Mouse (Mus musculus) spleen, postnatal 36 days (tissue): ENCODE data around the gene Hax1.
A peak's percentile ranks its signal among the peaks of the same experiment; 100 is the strongest.

Source experiments
- DNase-seq, 2 experiments: peaks; one replicate each; pipeline ENCODE4 v3.0.0; 2022; ENCODE audit warnings: low spot score in 2 of 2, mixed read lengths in 1 of 2

Hax1 gene

DNA sequence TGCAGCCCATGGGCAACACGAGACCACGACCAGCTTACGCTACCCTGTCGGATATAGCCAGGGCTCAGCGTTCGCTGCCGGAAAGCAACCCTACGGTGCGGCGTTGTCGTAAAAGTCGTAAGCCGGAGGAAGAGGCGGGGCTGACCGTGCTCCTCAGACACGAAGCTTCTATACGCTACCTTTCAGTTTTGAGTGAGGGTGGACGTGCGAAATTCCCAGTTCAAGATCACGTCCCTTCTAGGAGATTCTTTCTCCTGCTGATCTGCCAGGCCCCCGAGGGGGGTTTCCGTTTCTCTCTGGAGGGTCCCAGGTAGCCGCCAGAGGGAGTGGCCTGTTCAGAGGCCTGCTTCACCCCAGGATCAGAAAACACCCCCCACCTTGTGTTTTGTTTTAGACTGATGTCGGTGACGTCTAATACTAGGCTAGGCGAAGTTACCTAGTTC, at the start of gene Hax1:
TSS of gene Hax1 (minus strand) at position 169 of the 443 bp plus-strand sequence.
- DNase-seq, result peak; percentile 89 to 91

DNA sequence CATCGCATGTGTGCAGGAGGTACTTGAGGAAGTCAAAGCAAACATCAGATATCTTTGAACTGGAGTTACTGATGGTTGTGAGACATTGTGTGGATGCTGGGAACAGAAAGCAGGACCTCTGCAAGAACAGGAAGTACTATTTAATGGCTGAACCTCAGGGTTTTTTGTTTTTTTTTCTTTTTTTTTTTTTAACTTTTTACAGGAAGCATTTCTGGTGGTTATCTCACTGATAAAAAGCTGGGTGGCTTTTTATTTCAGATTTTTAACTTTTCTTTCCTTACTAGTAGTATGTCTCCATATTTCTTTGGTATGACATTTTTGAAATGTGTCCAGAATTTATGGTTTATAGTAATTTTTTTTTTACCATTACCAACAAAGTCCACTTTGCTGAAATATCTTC, 37.7 kb upstream of the Hax1 start:
- no peak for DNase-seq

DNA sequence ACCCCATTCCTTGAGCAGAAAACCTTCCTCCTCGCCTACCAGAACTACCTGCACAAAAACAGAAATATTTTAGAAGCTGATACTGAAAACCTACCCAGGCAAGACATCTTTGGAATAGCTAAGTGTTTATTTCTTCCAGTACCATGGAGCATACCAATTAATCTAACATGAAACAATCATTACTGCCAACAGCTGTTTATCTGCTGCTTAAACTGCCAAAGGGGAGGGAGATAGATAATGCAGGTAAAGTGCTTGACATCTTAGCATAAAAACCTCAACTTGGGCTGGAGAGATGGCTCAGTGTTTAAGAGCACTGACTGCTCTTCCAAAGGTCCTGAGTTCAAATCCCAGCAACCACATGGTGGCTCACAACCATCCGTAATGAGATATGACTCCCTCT, 36.1 kb upstream of the Hax1 start:
- no peak for DNase-seq

DNA sequence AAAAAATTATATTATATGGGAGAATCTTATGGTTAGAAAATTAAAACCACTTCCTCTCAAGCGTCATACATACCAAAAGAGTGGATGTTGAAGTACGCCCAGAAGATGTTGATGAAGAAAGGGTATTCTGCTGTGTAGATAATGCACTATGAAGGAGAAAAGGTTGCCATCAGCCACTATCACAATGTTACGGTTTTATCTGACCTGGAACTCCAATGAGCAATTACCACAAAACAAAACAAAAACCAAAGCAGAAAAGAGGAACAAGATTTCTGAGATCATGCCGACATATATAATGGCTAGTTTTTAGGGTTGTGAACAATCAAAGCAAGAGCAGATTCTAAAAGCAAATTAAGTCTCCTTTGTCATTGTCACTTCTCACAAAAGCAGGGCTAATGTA, 18.0 kb upstream of the Hax1 start:
- DNase-seq, result no peak

DNA sequence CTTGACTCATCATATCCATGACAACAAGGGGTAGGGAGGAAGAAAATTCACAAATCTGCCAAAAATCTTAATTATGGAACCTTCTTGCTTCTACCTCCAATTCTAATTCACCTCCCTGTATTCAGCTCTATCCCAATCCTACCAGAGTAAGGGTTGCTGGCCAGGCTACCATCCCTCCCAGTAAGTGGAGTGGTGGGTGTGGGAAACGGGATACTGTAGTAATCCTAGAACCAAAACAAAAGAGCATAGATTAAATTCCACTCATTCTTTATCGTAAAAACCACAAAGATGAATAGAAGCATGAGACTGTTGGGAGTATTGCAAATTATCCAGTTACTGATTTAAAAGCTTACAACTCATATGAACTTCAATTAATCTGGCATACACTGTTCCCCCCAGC, 11.7 kb upstream of the Hax1 start:
- no peak for DNase-seq

DNA sequence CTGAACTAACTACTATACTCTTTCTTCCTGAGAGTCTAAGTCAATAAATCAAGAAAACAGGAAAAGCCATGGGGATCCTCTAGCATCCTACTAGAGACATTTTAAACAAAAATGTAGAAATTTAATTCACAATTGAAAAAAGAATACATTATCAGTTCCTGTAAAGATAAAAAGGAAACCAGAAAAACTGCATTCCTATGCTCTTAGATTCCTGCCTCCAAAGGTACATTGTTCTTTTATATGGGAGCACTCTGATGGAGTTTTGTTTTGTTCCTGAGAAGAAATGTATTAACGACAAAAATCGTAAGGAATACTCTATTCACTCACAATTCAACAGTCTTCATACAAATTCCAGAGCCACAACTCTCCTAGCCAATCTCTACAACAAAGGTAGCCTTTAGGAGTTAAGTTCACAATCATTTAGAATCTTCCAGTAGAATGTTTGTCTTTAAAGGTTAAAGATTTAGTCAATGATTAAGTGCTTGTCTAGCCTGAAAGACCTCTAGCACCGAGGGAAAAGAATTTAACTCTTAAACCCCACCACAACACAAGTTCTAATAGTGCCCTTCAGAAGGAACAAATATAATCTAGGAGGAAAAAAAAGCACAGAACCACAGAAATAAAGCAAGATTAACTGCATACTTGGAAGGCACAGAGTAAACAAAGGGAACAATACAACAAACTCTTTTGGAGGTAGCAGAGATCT, 5.7 kb upstream of the Hax1 start:
- DNase-seq, result no peak

DNA sequence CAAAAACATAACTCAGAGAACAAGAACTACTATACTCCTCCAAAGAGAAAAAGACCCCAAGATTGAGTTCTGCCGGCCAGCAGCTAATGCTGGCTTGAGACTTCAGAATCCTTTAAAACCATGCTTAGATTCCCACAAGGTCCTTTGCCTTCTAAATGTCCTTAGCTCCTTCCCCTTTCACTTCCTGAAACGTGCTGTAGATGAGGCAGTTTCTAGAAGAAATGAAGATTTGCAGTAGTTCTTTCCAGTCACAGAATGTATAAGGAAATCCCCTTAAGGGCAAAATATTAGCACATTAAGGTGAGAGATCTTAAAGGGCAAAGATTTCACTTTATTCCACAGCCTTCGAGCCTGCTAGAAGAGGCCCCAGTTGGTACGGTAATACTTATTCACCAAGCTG, 1.2 kb upstream of the Hax1 start:
- no peak for DNase-seq

DNA sequence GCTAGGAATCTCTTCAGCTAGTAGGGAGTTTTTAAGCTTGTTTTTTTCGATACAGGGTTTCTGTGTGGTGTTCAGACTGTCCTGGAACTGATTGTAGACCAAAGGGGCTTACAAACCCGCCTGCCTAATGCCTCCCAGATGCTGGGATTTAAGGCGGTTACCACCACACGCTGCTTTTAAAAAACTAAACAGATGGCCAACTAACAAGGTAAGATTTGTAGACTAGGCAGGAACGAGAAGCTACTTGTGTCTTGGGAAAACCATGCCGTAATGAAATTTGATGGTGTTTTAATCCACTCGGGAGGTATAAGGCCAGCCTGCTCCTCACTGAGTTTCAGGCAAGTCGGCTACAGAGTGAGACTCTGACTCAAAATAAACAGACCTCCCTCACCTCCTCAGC, 510 bp upstream of the Hax1 start:
- no peak for DNase-seq

DNA sequence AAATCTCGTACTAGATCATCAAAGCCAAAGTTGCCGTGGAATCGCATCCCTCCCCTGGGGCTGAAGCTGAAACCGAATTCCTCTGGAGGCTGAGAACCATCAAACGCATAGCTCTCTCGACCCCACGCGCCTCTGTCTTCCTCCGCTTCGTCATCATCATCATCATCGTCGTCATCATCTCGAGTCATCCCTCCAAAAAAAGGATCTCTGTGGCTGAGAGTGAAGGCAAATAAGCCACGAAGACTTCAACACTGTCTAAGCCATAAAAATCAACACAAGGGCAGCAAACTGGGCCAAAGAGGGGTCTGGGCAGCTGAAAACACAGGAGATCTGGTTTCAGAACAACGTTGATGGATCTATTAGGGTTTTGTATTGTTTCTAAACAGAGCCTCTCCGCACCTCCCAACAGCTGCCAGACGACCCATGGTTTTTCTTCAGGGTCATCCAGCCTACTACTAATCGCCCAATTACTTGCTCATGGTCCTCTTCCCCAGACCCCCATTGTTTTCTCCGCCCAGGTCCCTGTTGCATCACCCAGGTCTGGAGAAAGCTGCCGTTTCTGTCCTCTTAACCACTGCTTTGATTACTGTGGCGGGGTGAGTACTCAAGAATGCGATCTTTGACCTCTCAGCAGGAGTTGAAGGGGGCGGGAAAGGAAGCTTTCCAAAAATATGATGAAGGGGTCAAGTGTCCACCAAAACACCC, 637 bp downstream of the Hax1 start:
- DNase-seq, result no peak

DNA sequence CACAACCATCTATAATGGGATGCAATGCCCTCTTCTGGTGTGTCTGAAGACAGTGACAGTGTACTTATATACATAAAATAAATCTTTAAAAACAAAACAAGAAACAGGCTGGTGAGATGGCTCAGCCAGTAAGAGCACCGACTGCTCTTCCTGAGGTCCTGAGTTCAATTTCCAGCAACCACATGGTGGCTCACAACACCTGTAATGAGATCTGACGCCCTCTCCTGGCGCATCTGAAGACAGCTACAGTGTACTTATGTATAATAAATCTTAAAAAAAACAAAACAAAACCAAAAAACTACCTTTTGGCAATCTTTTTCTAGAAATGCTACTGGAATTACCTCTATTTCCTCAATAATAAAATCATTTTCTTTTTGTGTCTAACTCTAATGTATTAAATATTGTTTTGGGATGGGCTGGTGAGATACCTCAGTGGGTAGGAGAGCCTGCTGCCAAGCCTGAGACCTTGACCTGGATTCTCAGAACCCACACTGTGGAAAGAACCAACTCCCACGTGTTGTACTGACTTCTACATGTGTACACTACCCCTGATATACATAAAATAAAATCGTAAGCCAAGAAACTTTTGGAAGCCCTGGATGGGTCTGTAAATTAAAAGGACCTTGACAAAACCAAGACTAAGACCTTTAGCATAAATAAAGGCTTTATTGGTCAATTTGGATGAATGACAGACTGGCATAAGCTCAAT, 3.6 kb downstream of the Hax1 start:
- DNase-seq, result no peak

DNA sequence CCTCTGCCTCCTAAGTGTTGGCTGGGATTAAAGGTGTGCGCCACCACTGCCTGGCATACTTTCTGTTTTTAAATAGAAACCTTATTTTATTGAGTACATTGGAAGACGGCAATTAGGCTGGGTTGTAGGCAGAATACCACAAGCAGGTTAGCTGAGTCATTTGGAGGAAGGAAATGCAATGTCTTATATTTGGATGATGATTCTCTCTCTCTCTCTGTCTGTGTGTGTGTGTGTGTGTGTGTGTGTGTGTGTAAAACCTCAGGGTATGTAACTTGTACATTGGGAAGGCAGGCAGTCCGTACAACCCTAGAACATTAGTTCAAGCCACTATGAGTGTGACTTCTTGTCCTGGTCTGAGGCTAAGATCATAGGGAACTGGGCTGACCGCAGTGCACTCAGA, 10.8 kb downstream of the Hax1 start:
- DNase-seq, result no peak

DNA sequence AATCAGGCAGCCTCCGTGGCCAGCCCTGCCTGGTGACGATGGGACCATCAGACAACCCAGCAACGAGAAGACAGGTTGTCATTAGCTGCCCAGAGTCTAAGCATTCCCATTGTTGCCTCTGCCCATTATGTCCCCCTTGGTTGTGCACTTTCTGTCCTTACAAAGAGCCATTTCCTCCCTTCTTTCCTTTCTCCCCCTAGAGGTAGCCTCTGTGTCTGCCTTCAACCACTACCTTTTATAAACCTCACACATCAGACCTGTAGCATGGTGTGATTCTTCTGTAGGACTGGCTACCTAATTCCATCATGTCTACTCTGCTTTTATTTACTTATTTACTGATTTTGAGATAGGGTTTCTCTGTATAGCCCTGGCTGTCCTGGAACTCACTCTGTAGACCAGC, 11.4 kb downstream of the Hax1 start:
- no peak for DNase-seq

DNA sequence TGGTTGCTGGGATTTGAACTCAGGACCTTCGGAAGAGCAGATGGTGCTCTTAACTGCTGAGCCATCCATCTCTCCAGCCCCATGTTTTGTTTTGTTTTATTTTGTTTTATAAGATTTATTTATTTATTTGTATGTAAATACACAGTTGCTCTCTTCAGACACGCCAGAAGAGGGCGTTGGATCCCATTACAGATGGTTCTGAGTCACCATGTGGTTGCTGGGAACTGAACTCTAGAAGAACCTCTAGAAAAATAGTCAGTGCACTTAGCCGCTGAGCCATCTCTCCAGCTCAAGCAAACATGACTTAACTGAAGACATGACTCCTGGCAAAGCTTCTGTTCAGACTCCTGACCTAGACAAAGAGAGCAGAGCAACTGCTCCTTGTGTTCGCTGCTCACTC, 16.2 kb downstream of the Hax1 start:
- no peak for DNase-seq

DNA sequence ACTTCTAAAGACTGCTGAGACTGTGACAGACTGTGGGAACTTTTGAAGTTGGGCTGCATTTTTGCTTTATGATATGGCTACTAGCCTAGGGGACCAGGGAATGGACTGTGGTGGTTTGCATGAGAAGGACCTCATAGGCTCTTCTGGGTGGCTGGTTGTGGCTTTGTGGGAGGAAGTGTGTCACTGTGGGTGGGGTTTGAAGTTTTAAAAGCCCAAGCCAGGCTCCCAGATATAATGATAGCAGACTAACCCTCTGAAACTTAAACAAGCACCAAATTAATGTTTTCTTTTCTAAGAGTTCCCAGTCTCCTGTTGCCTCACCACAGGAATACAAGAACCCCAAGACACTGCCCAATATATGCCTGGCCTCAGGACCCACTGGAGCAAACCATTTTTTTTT, 21.7 kb downstream of the Hax1 start:
- DNase-seq, result no peak

DNA sequence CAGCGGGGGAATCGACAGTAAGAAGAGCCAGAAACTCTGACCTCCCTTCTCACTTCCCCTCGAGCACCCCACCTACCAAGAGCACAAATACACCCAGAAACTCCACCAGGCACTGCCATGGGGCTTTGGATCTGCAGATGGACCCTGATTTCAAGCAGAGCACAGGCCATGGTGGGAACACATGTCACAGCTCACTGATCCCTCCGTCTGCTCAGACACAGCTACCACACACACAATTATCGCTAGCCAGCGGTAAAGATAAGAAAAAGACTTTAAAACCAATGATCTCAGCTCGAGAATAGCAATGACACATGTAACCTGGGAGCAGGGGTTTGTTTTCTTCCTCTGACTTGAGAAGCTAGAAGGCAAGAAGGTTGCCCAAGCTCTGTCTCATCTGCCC, 30.1 kb downstream of the Hax1 start:
- DNase-seq, result no peak

DNA sequence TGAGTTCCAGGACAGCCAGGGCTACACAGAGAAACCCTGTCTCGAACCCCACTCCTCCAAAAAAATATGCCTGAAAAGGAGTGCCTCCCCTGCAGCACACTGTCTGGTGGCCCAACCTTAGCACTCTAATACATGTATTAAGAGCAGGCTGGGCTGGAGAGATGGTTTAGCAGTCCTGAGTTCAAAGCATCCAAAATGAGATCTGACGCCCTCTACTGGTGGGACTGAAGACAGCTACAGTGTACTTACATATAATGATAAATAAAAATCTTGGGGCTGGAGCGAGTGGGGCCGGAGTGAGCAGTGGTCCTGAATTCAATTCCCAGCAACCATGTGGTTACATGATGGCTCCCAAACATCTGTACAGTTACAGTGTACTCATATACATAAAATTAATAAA, 31.6 kb downstream of the Hax1 start:
- peak in 1 of 2 experiments; percentile 45 for DNase-seq

DNA sequence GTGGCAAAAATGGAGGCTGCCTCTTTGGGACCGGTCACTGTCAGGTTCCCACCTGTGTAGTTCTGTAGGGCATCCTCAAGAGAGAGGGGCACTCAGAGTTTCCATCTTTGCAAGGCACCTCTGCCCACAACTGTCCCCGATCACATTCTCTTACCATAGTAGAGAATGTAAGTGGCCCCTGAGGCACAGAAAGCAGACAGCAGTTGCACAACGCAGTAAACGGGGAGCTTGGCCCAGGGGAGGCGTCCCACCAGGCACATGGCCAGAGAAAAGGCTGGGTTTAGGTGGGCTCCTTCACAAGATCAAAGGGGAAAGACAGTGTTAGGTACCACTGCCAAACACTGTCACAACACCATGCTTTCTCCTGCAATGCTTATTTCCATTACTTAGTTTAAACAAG, 32.6 kb downstream of the Hax1 start:
- no peak for DNase-seq

DNA sequence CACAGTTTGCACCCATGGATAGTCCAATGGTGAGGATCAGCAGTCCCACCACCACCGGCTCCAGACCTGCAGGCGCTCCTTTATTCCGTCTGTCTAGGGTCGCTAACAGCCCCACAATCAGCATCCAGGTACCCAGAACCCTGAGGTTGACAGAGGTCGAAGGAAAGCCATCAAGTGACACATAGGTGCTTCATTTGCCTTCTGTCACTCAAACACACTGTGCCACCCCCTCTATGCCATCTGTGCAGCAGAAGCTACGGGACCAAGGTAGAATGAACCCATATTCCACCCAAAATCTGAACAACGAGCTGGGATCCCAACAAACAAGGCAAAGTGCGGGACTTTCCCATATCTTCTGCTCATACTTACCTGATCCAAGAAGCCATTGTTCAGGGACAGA, 33.0 kb downstream of the Hax1 start:
- DNase-seq, result no peak

DNA sequence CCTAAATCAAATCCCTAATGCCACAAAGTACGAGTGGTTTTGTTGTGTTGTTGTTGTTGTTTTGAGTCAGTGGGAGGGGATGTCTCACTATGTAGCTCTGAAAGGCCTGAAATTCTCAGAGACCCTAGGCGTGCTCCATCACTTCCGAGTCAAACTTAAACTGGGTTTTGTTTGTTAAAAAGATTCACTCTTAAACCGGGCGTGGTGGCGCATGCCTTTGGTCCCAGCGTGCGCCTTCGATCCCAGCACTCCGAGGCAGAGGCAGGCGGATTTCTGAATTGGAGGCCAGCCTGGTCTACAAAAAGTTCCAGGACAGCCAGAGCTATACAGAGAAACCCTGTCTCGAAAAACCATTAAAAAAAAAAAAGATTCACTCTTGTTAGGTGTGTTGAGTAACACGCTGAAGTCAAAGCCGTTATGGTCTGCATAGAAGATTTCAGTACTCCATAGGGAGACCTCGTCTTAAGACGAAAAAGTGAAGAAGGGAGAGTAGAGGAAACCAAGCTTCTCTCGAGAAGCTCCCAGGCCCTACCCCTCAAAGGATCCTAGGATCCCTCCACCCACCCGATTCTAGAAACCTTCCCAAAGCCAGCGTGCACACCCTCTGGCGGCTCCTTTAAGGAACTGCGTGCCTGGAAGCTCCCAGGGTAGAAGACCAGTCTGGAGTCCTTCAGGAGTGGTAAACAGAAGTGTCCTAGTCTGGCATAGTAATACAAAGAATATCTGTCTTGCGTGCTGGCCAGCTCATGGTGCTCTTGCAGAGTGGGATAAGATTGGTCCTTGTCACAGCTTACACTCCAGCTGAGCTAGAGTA, 34.4 kb downstream of the Hax1 start:
- DNase-seq, result peak in 1 of 2 experiments; percentile 40

DNA sequence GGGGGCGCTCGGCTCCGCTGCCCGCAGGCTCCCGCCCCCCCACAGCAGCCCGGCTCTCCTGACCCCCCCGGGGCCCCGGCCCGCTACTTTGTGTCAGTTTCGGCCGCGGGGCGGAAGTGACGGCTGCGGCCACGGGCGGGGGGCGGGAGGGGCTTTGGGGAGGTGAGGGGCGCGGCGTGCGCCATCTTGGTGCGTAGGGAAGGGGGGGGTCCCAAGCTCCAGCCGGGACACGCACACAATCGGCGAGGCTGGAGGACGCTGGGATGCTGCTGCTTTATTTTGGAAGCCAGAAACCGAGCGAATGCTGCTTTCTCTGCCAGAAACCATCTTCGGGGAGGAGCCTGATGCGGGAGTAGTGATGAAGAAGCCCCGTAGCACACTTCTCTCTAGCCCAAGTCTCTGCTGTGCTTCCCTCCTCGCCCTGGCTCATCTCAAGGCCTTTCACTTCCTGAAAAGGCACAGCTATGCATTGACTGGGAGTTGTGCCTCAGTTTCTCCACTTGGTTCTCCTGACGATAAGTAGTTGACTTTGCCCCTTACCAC, 35.3 kb downstream of the Hax1 start, which contains the start of gene Atp8b2:
TSS of gene Atp8b2 (minus strand) at position 288 of the 543 bp plus-strand sequence.
- peak; percentile 51 to 58 for DNase-seq

DNA sequence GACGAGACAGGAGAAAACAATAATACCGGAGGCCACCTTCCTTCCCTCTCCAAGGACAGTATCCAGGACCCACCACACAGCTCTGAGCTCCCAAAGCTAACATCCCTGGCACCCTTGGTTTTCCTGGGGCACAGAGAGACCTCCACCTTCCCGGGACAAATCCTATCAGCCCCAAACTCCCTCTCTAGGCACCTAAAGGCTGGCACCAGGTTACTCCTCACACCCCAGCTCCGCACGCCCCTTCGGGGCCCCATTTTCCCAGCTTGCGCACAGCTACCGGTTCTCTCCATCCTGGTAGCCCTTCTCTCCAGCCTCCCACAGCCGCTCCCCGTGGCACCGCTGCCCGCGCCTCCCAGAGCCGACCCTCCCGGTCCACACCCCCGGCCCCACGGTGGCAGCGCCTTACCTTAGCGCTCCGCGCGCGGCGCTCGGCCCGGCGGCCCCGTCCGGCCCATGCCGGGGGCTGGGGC, 35.8 kb downstream of the Hax1 start:
- peak in 1 of 2 experiments; percentile 17 for DNase-seq
